ENCODE assay signal across 13 mouse cellular contexts in the genomic region with DNA sequence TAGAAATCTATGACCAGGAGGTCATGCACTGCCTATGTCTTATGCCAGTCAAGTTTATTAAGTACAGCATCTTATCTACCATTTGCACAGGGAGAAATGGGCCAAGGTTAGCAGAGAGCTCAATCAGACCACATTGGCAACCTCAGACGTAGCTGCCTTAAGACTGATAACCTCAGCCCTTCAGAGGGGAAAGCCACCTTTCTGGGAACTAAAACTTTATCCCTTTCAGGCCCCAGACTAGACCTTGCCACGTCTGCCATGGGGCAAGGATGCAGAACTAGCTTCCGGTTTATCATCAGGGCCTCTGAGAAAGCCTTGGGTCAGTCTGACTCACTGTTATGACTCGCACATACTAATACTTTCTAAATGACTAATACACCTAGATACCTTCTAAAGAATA.
DNase-seq lines count a peak whose midpoint lies in the region.
"Had no signal": no experiment of that assay in that cellular context is flagged by ENCODE, and none has a peak within 500 bp of the region (broad histone marks: within the 10 kb centered on the region; RNA-seq: fewer than 3 reads in every experiment).

No protein-coding gene starts in this region.

- peak; percentile 25 for DNase-seq in adrenal gland, adult 8-10 months
- DNase-seq in adrenal gland, postnatal 4 days (ENCODE audit: low spot score in 2 of 2) = no peak
- peak; percentile 72 for DNase-seq in 3T3-L1 (ENCODE audit: low read depth, low spot score)
- peak; percentile 11 to 34 for DNase-seq in adrenal gland, postnatal 36 days
- DNase-seq in gastrocnemius, postnatal 25 days = no peak
- no peak for DNase-seq in thymus, adult 18-20 months
- DNase-seq: cerebellum, adult 11 months; cerebellum, adult 2 months; cerebellum, adult 9-11 months; cerebellum, postnatal 25 days; gastrocnemius, postnatal 36 days; heart, adult 11 months; kidney, adult 2 months had no signal

Comparison
In these comparisons a context has a peak if more than half of its experiments do, and no peak if none do; other contexts are left out.
1. DNase-seq: peak in adrenal gland, adult 8-10 months (single experiment), 3T3-L1 (single experiment) and adrenal gland, postnatal 36 days (2 of 2); none in adrenal gland, postnatal 4 days (0 of 2), gastrocnemius, postnatal 25 days (single experiment) and thymus, adult 18-20 months (0 of 2).